Mouse (Mus musculus): Measurements from ENCODE around the gene Igfbp7. TPM values are rescaled to one million over a fixed set of nuclear protein-coding genes. Genes with fewer than 3 reads are reported as not detected.

The Igfbp7 gene
- total and polyA plus RNA-seq, 3 experiments = not detected

DNA sequence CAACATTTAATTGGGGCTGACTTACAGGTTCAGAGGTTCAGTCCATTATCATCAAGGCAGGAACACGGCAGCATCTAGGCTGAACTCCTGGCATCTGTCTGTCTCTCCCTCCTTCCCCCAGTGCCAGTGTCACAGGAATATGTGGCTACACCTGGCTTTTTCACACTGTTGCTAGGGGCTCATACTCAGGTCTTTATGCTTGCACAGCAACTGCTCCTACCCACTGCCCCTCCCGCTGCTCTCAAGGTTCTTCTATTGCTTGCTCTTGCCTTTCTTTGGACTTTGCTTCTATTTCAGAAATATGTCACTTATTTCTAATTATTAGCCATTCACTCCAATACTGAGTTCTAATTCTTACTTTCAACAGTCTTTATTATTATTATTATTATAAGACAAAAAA is 17.6 kb downstream of the Igfbp7 start:
- no peaks in the 10 kb centered on the region for H3K36me3 ChIP-seq (replicated peaks)
- H3K4me1 ChIP-seq (ENCODE audit: insufficient read depth, low read depth, low read length) = no peaks in the 10 kb centered on the region
- no peak for TF ChIP-seq TAL1 (conservative IDR thresholded peaks at IDR 0.05; ENCODE audit: low read depth, low read length)
- no peak for TF ChIP-seq POLR2AphosphoS5 (IDR thresholded peaks at IDR 0.05; ENCODE audit: insufficient replicate concordance, low read depth, low read length)
- TF ChIP-seq GATA1 (IDR thresholded peaks at IDR 0.05; ENCODE audit: borderline replicate concordance, low read length) = no peak
- TF ChIP-seq GATA2 (IDR thresholded peaks at IDR 0.05; ENCODE audit: borderline replicate concordance, low read depth, low read length) = no peak
- no peak for TF ChIP-seq CTCF (IDR thresholded peaks at IDR 0.05; ENCODE audit: low read depth, low read length)
- ATAC-seq (ENCODE audit: extremely low read depth, insufficient number of reproducible peaks, low FRiP score, poor library complexity, severe bottlenecking) (no peak), DNase-seq (ENCODE audit: low spot score) (no peak)
- no peak overlapping the region for H3K4me3 ChIP-seq (ENCODE audit: low read depth, low read length)
- peaks cover 16% of the 10 kb centered on the region for H3K9me3 ChIP-seq (replicated peaks)
- no peaks in the 10 kb centered on the region for H3K27me3 ChIP-seq (ENCODE audit: insufficient read depth, low read length)

- no peak overlapping the region for H3K4me3 ChIP-seq (ENCODE audit: low read depth, low read length)
- H3K36me3 ChIP-seq (replicated peaks) = no peaks in the 10 kb centered on the region
- DNase-seq (ENCODE audit: low spot score) (no peak), ATAC-seq (ENCODE audit: extremely low read depth, insufficient number of reproducible peaks, low FRiP score, poor library complexity, severe bottlenecking) (no peak)
- H3K4me1 ChIP-seq (ENCODE audit: insufficient read depth, low read depth, low read length) = no peaks in the 10 kb centered on the region
- no peaks in the 10 kb centered on the region for H3K27me3 ChIP-seq (ENCODE audit: insufficient read depth, low read length)
- H3K9me3 ChIP-seq (replicated peaks) = peaks cover 18% of the 10 kb centered on the region
- TF ChIP-seq CTCF (IDR thresholded peaks at IDR 0.05; ENCODE audit: low read depth, low read length) (no peak), GATA2 (IDR thresholded peaks at IDR 0.05; ENCODE audit: borderline replicate concordance, low read depth, low read length) (no peak), GATA1 (IDR thresholded peaks at IDR 0.05; ENCODE audit: borderline replicate concordance, low read length) (no peak), TAL1 (conservative IDR thresholded peaks at IDR 0.05; ENCODE audit: low read depth, low read length) (no peak), POLR2AphosphoS5 (IDR thresholded peaks at IDR 0.05; ENCODE audit: insufficient replicate concordance, low read depth, low read length) (no peak)
These were observed 19.5 kb downstream of the Igfbp7 start for GRCm38 (mm10) chr5:77388359-77388758.

GRCm38 (mm10) chr5:77387414-77387704 is 20.5 kb downstream of the Igfbp7 start:
- no peaks in the 10 kb centered on the region for H3K27me3 ChIP-seq (ENCODE audit: insufficient read depth, low read length)
- H3K4me3 ChIP-seq (ENCODE audit: low read depth, low read length) = no peak overlapping the region
- ATAC-seq (ENCODE audit: extremely low read depth, insufficient number of reproducible peaks, low FRiP score, poor library complexity, severe bottlenecking) (no peak), DNase-seq (ENCODE audit: low spot score) (no peak)
- H3K4me1 ChIP-seq (ENCODE audit: insufficient read depth, low read depth, low read length) = no peaks in the 10 kb centered on the region
- no peaks in the 10 kb centered on the region for H3K36me3 ChIP-seq (replicated peaks)
- no peak for TF ChIP-seq TAL1 (conservative IDR thresholded peaks at IDR 0.05; ENCODE audit: low read depth, low read length)
- TF ChIP-seq POLR2AphosphoS5 (IDR thresholded peaks at IDR 0.05; ENCODE audit: insufficient replicate concordance, low read depth, low read length) = no peak
- no peak for TF ChIP-seq GATA2 (IDR thresholded peaks at IDR 0.05; ENCODE audit: borderline replicate concordance, low read depth, low read length)
- no peak for TF ChIP-seq CTCF (IDR thresholded peaks at IDR 0.05; ENCODE audit: low read depth, low read length)
- no peak for TF ChIP-seq GATA1 (IDR thresholded peaks at IDR 0.05; ENCODE audit: borderline replicate concordance, low read length)
- H3K9me3 ChIP-seq (replicated peaks) = peaks cover 18% of the 10 kb centered on the region

DNA sequence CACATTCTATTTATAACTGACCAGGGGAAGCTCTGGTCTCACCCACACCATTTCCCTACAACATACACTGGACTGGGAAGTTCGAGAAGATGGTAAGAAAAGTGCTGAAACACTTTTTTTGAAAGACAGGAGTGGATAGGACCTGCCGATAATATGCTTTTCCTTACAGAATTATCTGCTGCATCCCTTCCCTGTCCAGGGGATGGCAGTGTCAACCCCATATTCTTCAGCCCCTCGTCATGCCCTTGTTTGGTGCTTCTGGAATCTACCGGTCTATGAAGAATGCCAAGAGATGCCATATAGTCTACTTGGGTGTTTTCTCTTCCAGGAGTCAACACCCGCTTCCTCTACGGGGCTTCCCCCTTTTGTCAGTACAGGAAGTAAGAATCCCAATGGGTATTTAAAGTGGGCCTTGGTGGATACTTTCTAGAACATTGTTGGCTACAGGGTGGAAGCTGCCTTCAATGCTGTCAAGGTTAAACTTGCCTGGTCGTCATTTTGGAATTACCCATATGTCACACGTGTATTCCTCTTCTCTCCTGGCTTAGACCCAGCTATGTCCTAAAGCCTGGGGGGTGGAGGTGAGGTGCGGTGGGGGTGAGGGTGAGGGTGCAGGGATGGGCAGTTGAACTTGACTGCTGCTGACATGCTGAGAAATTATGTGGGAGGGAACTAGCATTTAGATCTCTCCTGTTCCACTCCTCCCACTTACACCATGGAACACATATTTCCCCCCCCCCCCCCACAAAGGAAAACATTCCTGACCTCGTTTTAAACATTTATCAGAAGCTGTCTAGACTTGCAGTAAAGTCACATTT is 21.0 kb downstream of the Igfbp7 start:
- no peak for ATAC-seq (ENCODE audit: extremely low read depth, insufficient number of reproducible peaks, low FRiP score, poor library complexity, severe bottlenecking)
- H3K4me1 ChIP-seq (ENCODE audit: insufficient read depth, low read depth, low read length) = no peaks in the 10 kb centered on the region
- no peaks in the 10 kb centered on the region for H3K36me3 ChIP-seq (replicated peaks)
- H3K4me3 ChIP-seq (ENCODE audit: low read depth, low read length) = no peak overlapping the region
- no peaks in the 10 kb centered on the region for H3K27me3 ChIP-seq (ENCODE audit: insufficient read depth, low read length)
- no peak for DNase-seq (ENCODE audit: low spot score)
- TF ChIP-seq GATA1 (IDR thresholded peaks at IDR 0.05; ENCODE audit: borderline replicate concordance, low read length) (no peak), TAL1 (conservative IDR thresholded peaks at IDR 0.05; ENCODE audit: low read depth, low read length) (no peak), POLR2AphosphoS5 (IDR thresholded peaks at IDR 0.05; ENCODE audit: insufficient replicate concordance, low read depth, low read length) (no peak), CTCF (IDR thresholded peaks at IDR 0.05; ENCODE audit: low read depth, low read length) (no peak), GATA2 (IDR thresholded peaks at IDR 0.05; ENCODE audit: borderline replicate concordance, low read depth, low read length) (no peak)
- peaks cover 18% of the 10 kb centered on the region for H3K9me3 ChIP-seq (replicated peaks)

DNA sequence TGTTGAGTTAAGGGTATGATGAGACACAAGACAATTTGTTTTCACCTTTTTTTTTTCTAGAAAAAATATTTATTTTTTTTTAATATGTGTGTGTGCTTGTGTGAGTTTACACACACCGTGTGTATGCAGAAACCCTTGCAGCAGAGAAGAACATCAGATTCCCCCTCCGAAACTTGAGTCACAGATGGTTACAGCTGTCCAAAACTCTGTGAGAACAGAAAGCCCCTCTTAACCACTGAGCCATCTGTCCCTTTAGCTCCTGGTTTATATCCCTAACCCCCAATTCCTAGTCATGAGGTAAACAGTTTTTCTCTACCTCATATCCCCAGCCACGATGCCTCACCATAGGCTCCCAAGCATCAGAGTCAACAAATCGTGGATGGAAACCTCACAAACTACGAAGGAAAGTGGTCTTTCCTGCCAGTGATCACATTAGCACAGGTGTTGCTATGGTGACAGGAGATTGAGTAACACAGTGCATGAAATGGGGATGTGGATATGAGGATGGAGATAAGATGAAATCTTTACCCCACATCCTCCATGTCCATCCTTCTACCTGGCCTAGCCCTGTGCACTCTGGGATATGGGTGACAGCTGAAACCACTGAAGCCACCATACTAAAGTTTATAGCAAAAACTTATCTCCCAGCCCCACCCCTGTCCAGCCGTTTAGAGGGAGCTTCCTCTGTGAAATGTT is 21.8 kb downstream of the Igfbp7 start:
- Histone ChIP-seq H3K4me1 (ENCODE audit: insufficient read depth, low read depth, low read length) (no peaks in the 10 kb centered on the region), H3K36me3 (replicated peaks) (no peaks in the 10 kb centered on the region), H3K4me3 (ENCODE audit: low read depth, low read length) (no peak overlapping the region), H3K27me3 (ENCODE audit: insufficient read depth, low read length) (no peaks in the 10 kb centered on the region), H3K9me3 (replicated peaks) (peaks cover 16% of the 10 kb centered on the region)
- no peak for DNase-seq (ENCODE audit: low spot score)
- no peak for ATAC-seq (ENCODE audit: extremely low read depth, insufficient number of reproducible peaks, low FRiP score, poor library complexity, severe bottlenecking)
- TF ChIP-seq TAL1 (conservative IDR thresholded peaks at IDR 0.05; ENCODE audit: low read depth, low read length) = no peak
- TF ChIP-seq GATA1 (IDR thresholded peaks at IDR 0.05; ENCODE audit: borderline replicate concordance, low read length) = no peak
- TF ChIP-seq POLR2AphosphoS5 (IDR thresholded peaks at IDR 0.05; ENCODE audit: insufficient replicate concordance, low read depth, low read length) = no peak
- no peak for TF ChIP-seq GATA2 (IDR thresholded peaks at IDR 0.05; ENCODE audit: borderline replicate concordance, low read depth, low read length)
- TF ChIP-seq CTCF (IDR thresholded peaks at IDR 0.05; ENCODE audit: low read depth, low read length) = no peak

GRCm38 (mm10) chr5:77385221-77385620 is 22.6 kb downstream of the Igfbp7 start:
- DNase-seq (ENCODE audit: low spot score) = no peak
- no peaks in the 10 kb centered on the region for H3K36me3 ChIP-seq (replicated peaks)
- no peaks in the 10 kb centered on the region for H3K4me1 ChIP-seq (ENCODE audit: insufficient read depth, low read depth, low read length)

More at GRCm38 (mm10) chr5:77385221-77385620, 22.6 kb downstream of the Igfbp7 start:
- no peak for TF ChIP-seq POLR2AphosphoS5 (IDR thresholded peaks at IDR 0.05; ENCODE audit: insufficient replicate concordance, low read depth, low read length)
- TF ChIP-seq GATA1 (IDR thresholded peaks at IDR 0.05; ENCODE audit: borderline replicate concordance, low read length) = no peak
- Histone ChIP-seq H3K27me3 (ENCODE audit: insufficient read depth, low read length) (no peaks in the 10 kb centered on the region), H3K4me3 (ENCODE audit: low read depth, low read length) (no peak overlapping the region), H3K9me3 (replicated peaks) (peaks cover 15% of the 10 kb centered on the region)
- no peak for ATAC-seq (ENCODE audit: extremely low read depth, insufficient number of reproducible peaks, low FRiP score, poor library complexity, severe bottlenecking)
